Mouse (Mus musculus) layer of hippocampus, adult 9-11 months (tissue): ENCODE data around the gene Hnrnpll.
A peak's percentile ranks its signal among the peaks of the same experiment; 100 is the strongest.
"Not testable (repeated sequence)": the region's sequence is repeated elsewhere in the genome, so short reads cannot be mapped to it uniquely, and the experiment has no call there.

Experiments
- DNase-seq: peaks from one replicate; pipeline ENCODE4 v3.0.0; 2022

Hnrnpll gene

DNA sequence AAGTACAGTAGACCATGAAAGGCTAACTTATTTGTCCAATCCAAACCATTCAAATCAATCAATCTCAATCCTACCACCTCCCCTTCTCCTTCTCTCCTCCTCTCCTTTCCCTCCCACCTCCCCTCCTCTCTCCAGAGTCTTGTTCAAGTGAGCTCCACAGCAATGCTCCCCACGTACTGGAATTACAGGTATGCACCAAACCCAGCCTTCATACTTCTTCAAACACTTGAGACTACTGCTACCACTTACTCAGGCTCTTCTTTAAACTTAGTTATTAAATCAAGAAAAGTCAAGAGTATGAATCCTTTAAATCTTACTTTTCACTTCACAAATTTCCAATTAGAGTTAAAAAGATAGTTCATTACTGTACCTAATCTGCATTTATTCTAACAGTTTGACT is 3.6 kb downstream of the Hnrnpll start:
- no peak for DNase-seq

DNA sequence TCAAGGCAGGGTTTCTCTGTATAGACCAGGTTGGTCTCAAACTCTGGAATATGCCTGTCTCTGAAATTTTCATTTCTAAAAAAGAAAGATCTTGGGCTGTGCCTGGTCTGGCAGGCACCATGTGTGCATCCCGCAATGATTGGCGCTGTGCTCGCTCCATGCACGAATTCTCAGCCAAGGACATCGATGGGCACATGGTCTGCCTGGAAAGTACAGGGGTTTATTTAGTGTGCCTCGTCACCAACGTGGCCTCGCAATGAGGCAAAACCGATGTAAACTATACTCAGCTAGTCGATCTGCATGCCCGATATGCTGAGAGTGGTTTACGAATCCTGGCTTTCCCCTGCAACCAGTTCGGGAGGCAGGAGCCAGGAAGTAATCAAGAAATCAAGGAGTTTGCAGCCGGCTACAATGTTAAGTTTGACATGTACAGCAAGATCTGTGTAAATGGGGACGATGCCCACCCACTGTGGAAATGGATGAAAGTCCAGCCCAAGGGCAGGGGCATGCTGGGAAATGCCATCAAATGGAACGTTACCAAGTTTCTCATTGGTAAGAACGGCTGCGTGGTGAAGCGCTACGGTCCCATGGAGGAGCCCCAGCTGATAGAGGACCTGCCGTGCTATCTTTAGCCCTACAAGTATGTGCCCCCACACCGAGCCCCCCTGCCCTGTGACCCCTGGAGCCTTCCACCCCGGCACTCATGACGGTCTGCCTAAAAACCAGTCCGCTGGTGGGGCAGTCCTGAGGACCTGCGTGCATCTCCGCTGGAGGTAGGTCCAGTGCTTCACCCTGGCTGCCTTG is 8.0 kb downstream of the Hnrnpll start:
- DNase-seq: peak; percentile 36

DNA sequence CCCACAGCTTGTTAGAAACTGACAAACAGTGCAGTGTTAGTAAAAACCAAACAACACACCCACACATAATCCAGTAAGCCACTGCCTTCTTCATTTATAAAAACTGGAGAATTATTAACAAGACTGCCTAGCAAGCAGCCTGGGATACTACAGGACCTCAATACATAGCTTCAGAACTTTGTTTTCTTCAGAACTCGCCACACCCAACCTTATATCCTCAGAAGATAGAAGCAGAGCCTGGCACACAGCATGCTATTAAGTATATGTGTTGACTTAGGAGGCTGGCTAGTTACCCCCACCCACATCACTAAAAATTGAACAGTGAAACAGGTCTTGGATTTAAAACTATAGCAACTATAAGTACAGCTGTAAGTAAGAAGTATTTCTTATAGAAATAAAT is 10.5 kb downstream of the Hnrnpll start:
- DNase-seq: no peak

DNA sequence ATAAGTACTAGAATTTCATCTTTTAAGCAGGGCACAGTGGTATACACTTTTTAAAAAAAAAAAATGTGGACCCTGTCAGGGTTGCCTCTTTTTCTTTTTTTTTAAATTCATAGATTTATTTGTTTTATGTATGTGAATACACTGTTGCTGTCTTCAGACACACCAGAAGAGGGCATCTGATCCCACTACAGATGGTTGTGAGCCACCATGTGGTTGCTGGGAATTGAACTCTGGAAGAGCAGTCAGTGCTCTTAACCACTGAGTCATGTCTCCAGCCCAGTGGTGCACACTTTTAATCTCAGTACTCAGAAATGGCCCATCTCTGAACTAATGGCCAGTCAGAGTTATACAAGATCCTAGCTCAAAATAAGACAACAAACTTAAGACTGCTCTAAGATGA is 12.8 kb downstream of the Hnrnpll start:
- not testable (repeated sequence) for DNase-seq

DNA sequence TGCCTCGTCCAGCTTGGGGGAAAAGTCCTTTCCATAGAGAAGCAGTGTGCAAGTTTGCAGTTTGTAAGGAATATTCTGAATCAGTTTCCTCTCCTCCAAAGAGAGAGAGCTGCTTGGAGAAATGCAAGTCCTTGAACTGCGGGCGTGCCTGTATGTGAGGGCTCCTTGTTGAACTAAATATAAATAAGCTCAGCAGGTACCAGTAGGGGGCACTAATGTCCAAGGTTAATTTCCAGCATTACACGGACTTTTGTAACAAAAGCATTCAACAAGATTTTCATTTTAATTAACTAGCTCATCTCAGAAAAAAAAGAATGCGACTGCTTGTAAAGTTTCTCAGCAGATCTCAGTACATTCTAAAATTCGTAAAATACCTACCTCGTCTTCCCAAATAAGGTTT is 13.9 kb downstream of the Hnrnpll start:
- peak; percentile 53 for DNase-seq

DNA sequence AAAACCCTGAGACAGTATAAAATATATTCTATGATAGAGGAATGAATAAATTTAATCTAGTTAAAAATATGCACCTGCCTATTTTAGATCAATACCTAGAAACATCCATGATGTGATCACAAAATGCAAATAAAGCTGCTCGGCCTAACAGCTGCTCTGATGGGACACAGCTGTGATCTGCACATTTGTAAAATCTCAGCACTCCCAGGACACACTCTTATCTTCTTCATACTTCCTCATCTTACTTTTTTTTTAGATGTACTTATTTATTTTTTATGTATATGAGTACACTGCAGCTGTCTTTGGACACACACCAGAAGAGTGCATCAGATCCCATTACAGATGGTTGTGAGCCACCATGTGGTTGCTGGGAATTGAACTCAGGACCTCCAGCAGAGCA is 20.4 kb downstream of the Hnrnpll start:
- DNase-seq: no peak

DNA sequence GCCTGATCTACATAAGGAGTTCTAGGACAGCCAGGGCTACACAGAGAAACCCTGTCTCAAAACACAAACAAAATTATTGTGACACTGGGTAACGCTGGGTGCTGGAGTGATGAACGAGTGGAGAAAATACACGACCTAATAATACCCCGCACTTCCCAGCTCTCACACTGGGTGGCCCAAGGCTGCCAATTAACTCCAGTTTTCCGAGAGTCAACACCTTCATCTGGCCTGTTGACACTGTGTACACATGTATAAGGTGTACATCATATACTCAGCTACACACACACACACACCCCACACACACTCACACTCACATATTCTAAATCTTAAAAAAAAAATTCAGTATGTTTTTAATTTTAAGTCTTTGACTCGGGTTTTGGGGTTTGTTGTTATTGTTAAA is 33.5 kb downstream of the Hnrnpll start:
- DNase-seq: no peak

DNA sequence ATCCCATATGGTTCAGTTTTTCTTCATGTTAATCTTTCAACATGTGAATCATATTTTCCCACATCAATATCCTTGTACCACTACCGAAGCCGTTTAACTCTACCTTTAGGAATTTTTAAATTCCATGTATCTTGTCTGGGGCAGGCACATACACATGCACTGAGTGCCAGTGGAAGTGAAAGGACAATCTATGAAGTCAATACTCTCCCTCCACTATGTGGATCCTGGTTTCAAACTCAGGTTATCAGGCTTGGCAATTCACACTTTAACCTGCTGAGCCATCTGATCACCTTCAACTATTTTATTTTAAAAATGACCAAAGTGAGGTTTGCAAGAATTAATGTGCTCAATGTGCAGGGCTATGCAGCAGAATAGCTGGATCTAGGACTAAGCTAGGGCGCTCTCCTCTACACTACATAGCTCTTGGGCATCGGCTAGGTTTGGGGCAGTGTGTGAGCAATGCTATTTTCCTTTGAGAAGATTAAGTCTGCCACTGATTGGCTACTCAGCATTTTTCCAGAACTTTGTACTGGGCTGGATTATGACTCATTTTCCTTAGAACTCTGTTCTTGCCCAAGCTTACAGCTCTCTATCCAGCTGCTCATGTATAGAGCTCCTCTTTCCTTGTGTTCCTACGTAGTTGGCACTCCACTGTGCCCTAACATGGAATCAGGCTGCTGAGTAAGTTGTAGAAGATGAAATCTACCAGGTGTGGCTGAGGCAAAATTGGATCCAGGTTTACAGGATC is 35.8 kb downstream of the Hnrnpll start:
- DNase-seq: no peak

DNA sequence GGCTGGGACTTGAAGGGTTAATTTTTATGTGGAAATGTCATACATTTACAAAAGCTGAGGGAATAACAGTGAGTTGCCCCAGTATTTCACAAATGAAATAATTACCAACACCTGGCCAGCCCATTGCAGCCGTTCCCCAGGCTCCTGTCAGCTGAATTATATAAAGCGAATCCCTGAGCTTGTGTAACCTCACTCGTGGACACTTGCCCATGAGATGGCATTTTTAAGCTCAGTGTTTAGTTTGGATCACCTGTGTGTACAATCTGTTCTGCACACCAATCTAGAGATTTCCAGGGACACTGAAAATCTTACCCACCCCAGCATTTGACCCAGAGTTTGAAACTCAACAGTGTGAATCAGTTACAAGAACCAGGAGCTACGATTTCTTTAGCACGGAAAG is 40.0 kb downstream of the Hnrnpll start:
- no peak for DNase-seq

DNA sequence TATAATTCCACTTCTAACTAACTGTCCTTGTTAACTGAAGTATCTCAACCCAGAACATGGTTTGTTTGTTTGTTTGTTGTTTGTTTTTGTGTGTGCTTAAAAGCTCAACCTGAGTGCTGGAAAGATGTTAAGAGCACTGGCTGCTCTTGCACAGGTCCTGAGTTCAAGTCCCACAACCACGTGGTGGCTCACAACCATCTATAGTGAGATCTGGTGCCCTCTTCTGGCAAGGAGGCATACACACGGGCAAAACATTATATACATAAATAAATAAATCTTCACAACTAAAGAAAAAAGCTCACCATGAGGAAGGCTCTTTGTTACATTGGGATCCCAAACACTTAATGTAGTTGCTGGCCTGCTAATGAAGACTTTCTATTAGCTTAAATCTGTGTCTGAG is 41.6 kb downstream of the Hnrnpll start:
- no peak for DNase-seq

DNA sequence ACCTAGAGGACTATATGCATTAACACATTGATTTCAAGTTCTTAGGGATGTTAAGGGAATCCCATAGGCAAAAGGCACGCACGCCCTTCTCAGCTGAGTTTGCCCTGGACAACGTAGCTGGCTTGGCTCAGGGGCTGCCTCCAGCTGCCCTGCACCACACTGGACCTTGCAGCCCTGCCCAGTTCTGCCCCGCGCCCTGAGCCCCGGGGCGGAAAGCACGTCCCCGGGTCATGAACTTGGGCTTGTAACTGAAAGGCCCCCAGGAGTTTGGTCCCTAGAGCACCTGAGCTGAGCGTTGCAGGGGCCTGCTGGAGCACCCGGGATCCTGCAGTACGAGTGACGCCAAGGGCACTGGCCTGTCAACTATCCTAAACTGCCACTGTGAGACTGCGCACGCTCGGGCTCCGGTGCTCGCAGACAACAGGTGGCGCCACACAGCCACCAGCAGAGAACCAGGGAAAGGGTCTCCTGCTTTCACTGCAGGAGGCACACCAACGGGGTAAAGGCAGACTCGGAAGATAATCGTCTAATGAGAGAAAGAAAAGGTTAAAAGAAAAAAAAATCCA is 43.1 kb downstream of the Hnrnpll start:
- no peak for DNase-seq

DNA sequence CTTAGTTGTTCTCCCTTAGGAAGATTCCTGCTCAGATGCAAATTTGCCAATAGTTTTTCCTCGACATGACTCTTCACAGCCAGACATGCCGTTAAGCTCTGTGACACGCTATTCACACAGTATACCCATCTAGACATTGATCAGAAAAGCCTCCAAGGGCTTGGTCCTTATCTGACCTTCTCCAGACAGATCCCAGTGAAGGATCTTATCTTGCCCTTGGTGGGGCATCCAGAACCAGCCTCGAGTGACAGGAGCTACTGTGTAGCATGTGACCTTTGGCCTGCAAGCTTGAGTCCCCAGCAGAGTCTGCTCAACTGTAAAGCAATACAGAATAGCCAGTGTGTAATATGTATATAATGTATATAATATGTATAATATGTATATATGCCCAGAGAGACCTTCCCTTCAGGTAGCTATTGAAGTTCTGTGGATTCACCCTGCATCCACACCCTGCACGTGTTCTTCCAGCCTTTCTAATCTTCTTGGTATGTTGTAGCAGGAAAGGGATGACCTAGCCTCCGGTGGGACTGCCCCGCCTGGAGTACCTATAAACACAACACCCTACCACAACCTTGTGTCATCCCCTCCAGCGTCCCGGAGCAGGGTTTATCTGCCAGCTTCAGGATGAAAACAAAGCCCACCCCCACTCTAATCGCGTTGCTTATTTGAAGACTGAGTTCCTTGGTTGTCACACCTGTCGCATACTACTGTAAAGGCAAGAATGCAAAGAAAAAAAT is 43.7 kb downstream of the Hnrnpll start:
- DNase-seq: no peak

DNA sequence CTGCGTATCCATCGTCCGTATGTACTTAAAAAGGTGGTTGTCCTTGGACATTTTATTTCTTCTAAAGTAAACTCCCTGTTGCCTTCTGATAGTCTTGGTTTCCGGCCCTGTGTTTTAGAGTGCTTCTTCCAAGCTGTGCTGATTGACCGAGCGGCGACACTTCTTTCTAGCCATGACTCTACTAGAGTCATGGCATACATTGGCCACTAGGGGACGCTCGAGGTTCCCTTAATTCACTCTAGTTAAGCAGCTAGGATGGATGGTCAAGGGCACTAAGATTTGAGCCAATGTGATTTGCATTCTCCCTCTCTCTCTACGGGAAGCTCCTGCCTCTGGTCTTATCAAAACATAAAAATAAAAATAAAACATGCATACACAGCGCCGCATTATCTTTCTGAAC is 44.7 kb downstream of the Hnrnpll start:
- peak; percentile 63 for DNase-seq

DNA sequence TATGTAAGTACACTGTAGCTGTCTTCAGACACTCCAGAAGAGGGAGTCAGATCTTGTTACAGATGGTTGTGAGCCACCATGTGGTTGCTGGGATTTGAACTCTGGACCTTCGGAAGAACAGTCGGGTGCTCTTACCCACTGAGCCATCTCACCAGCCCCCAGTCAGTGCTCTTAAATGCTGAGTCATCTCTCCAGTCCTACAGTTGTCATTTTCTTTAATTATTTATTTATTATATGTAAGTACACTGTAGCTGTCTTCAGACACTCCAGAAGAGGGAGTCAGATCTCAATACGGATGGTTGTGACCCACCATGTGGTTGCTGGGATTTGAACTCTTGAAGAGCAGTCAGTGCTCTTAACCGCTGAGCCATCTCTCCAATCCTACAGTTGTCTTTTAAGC is 45.7 kb downstream of the Hnrnpll start:
- not testable (repeated sequence) for DNase-seq

DNA sequence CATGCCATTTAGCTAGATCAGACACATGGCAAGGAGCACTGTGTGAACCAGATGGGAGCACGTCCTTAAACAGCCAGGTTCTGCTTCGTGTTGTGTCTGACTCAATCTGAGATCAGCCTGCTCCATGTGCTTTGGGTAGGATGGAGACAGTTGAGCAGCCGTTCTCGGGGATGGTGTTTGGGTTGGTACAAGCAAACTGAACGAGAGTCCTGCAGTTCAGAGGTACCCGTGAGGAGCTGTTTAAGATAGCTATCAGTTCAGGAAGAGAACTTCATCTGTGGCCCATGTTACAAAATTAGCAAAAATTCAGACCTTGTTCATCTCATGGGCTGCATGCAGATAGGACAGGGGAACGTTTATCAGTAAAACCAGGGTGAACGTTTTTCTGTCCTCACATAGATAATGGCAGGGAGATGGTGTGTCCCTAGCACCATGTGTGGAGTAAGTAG is 47.7 kb downstream of the Hnrnpll start:
- DNase-seq: peak; percentile 45

DNA sequence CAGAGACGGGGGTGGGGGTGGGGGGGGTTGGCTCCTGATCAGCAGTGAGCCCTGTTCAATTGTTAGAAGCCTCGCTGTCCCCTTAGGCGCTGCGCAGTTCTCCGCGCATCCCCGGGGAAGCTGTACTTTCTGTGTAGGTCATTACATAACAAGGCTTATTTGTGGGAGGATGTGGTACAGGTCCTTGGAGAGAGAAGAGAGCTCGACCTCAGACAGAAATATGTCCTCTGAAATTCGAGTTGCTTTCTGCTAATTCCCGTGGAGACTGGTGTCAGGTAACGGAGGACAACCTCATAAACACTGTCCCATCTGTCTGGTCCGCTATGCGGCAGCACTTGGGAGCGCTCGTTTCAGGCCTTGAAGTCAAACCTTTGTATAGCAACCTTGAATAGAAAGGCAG is 52.2 kb downstream of the Hnrnpll start:
- no peak for DNase-seq

DNA sequence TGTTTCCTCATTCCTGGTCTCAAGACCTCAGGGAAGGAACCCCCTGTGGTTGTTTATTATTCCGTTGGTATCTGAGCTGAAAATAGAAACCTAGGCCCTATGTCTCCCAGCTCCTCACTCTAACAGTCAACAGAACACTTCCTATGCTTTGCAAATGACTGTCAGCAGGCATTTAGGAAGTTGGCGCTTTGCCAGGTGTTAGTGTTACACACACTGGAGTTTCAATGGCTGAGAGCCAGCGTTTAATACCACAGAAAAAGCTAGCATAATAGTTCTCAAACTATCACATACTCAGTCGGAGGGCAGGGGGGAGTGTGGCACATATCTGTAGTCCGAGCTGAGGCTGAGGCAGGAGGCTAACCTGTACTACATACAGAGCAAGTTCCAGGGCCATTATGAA is 53.3 kb downstream of the Hnrnpll start:
- peak; percentile 43 for DNase-seq

DNA sequence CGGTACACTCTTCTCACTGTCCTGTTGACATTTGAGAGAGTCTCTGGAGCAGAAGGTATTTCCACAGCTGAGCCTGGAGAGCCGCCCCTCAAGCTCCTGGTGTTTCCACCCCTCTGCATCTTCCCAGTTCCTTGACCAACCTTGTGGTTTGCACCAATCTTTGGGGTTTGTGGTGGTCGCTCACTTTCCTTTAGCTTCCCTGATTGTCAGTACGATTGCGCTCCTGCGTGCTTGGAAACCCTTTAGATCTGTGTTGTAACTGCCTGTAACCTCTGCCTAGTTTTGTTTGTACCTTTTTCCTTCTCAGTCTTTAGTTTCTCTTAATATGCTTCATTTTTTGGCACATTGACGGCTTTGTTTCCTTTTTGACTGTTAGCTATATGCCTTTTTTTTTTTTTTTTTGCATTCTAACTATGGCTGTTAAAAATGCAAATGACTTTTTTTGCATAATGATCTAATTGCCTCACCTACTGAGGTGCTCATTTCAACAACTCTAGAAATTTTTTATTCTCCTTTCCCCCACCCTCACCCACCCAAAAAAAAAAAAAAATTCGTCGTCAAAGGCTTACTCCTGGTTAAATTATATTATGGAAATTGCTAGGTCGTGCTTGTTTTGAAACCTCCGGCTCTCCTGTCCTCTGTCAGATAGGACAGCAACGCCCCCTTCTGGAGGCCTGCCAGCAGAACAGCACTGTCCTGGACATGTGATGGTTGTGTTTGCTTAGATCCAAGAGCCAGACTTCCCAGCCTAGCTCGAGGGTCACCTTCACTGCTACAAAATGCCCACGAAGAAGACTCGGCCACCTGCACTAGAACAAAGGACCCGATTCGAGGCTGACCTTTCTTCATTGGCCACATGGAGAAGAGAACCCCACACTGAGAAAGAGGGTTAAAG is 57.5 kb downstream of the Hnrnpll start:
- peak; percentile 25 for DNase-seq

DNA sequence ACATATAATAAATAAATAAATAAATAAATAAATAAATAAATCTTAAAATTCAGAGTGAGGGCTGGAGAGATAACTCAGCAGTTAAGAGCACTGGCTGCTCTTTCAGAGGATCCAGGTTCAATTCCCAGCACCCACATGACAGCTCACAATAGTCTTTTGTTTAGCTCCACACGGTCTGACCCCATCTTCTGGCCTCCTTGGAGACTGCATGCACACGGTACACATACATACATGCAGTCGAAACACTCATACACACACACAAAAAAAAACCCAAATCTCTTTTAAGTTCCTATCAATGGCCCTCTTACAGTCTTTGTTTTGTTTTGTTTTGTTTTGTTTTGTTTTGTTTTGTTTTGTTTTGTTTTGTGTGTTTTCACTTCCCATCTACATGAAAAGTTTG is 58.3 kb downstream of the Hnrnpll start:
- DNase-seq: not testable (repeated sequence)

DNA sequence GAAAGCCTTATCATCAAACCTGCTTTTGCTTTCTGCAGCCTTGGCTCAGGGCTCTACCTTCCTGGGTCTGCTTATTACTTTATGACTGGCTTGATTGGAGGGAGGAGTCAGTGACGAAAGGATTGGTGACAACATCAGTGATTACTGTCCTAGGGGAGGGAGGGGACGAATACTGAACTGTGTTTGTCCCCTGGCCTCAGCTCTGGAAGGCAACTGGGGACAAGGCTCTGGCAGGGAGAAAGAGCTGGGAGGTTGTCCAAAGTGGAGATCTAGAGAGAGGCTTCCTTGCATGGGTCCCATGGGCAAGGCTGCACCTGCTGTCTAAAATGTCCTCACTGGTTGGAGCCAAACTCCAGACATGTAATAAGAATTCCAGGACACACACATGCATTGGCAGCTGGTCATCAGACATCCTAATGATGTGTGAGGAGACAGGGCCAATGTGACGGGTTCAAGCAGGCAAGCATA is 59.7 kb downstream of the Hnrnpll start:
- no peak for DNase-seq

DNA sequence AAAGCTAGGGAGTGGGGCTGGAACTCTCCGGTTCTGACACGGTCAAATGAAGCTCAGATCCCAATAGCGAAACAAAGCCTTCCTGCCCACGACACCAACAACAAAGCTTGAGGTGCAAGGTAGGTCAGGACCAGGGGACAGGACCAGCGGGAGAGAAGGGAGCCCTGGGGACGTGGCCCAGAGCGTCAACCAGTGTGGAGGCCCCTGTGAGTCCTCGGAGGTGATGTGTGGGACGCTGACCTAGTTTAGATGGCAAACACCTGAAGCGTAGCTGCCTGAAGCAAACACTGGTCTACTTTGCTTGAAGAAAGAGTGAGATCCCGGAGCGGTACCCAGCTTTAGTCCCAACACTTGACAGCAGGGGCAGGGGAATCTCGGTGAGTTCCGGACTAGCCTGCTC is 62.5 kb downstream of the Hnrnpll start:
- no peak for DNase-seq

DNA sequence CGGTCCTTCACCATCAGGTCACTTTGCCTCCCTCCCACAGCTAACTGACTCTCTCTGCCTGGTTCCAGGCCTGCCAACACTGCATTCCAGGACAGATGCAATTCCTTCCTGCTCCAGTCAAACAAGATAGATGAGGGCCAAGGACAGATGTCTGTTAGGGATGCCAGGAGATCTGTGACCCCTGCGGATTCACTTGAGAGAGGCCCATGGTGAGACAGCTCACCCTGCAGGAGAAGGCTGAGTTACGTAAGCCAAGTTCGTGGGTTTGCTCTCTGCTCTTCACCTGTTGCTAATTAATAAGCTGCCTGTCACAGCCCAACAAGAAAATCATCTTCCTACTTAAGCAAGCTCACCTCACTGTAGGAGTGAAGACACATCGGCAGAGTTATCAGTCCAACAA is 63.1 kb downstream of the Hnrnpll start:
- DNase-seq: no peak
